Mouse (Mus musculus) MEL (cell line): ENCODE measurements around the gene Nadk. TPM values are rescaled to one million over a fixed set of nuclear protein-coding genes. Genes with fewer than 3 reads are reported as not detected.
A peak's percentile ranks its signal among the peaks of the same experiment; 100 is the strongest.

Experiments used
- DNase-seq: peaks from one replicate; pipeline ENCODE4 v3.0.0; 2011; ENCODE audit warnings: low read depth, low spot score
- H3K27ac ChIP-seq: 2 replicates; pipeline ENCODE4 v1.5.1; 2012; ENCODE audit warnings: low read depth, mild to moderate bottlenecking, control low read depth, low read length, moderate library complexity; ENCODE audit not compliant: control insufficient read depth
- H3K27me3 ChIP-seq, 2 experiments: fragments of 150-350 bp in 1 of 2; sonication (generic) in 1 of 2; 2 replicates each; pipeline ENCODE4 v1.6.1; 2012; ENCODE audit warnings: low read length in 2 of 2, mild to moderate bottlenecking in 2 of 2, improper control_type of control experiment in 1 of 2, moderate library complexity in 1 of 2; ENCODE audit not compliant: insufficient read depth in 2 of 2, control insufficient read depth in 1 of 2
- H3K36me3 ChIP-seq, 2 experiments: 2 replicates each; pipeline ENCODE4 v1.6.1; 2012 to 2014; ENCODE audit warnings: low read length in 2 of 2, improper control_type of control experiment in 1 of 2, inconsistent platforms in 1 of 2, mild to moderate bottlenecking in 1 of 2; ENCODE audit not compliant: insufficient read depth in 2 of 2, control insufficient read depth in 1 of 2
- H3K4me1 ChIP-seq, 2 experiments: fragments of 150-350 bp in 1 of 2; sonication (generic) in 1 of 2; 2 replicates each; pipeline ENCODE4 v1.6.1; 2012; ENCODE audit warnings: low read length in 2 of 2, improper control_type of control experiment in 1 of 2, mild to moderate bottlenecking in 1 of 2; ENCODE audit not compliant: insufficient read depth in 2 of 2, control insufficient read depth in 1 of 2
- H3K4me3 ChIP-seq, 2 experiments: fragments of 150-350 bp in 1 of 2; sonication (generic) in 1 of 2; 2 replicates each; pipeline ENCODE4 v1.5.1; 2012; ENCODE audit warnings: low read depth in 2 of 2, low read length in 2 of 2, mild to moderate bottlenecking in 2 of 2, moderate library complexity in 2 of 2, control low read depth in 1 of 2, improper control_type of control experiment in 1 of 2; ENCODE audit not compliant: control insufficient read depth in 1 of 2, insufficient read depth in 1 of 2
- H3K79me2 ChIP-seq: 2 replicates; pipeline ENCODE4 v1.6.1; 2012; ENCODE audit warnings: mild to moderate bottlenecking, low read length, moderate library complexity; ENCODE audit not compliant: control insufficient read depth, poor library complexity, insufficient read depth
- H3K9ac ChIP-seq: 2 replicates; pipeline ENCODE4 v1.6.1; 2012; ENCODE audit warnings: low read depth, mild to moderate bottlenecking, control low read depth, low read length, moderate library complexity; ENCODE audit not compliant: control insufficient read depth, poor library complexity, severe bottlenecking
- H3K9me3 ChIP-seq: fragments of 150-350 bp; sonication (generic); replicated peaks from 2 replicates; pipeline ENCODE4 v1.6.1; 2012; ENCODE audit warnings: mild to moderate bottlenecking, low read length, improper control_type of control experiment, moderate library complexity; ENCODE audit not compliant: insufficient read depth
- E2F4 ChIP-seq: IDR thresholded peaks from 2 replicates; pipeline ENCODE4 v1.6.1; 2011; ENCODE audit warnings: low read depth, low read length, improper control_type of control experiment, borderline replicate concordance
- ELF1 ChIP-seq: IDR thresholded peaks from 2 replicates; pipeline ENCODE4 v1.6.1; 2014; ENCODE audit warnings: low read depth, mild to moderate bottlenecking, inconsistent platforms, low read length, improper control_type of control experiment, moderate library complexity
- EP300 ChIP-seq, 2 experiments: IDR thresholded peaks; 2 replicates each; pipeline ENCODE4 v1.6.1; 2011; ENCODE audit warnings: improper control_type of control experiment in 2 of 2, low read length in 2 of 2, low read depth in 1 of 2, mild to moderate bottlenecking in 1 of 2
- GATA1 ChIP-seq: IDR thresholded peaks from 2 replicates; pipeline ENCODE4 v1.6.1; 2011; ENCODE audit warnings: low read depth, low read length, improper control_type of control experiment
- HCFC1 ChIP-seq: IDR thresholded peaks from 2 replicates; pipeline ENCODE4 v1.6.1; 2012; ENCODE audit warnings: low read depth, mild to moderate bottlenecking, inconsistent platforms, low read length, improper control_type of control experiment, moderate library complexity
- JUND ChIP-seq: IDR thresholded peaks from 2 replicates; pipeline ENCODE4 v1.6.1; 2011; ENCODE audit warnings: low read depth, mild to moderate bottlenecking, improper control_type of control experiment, low read length
- KAT2A ChIP-seq: conservative IDR thresholded peaks from 2 replicates; pipeline ENCODE4 v1.6.1; 2012; ENCODE audit warnings: low read depth, low read length, improper control_type of control experiment, inconsistent platforms
- MAFK ChIP-seq: IDR thresholded peaks from 2 replicates; pipeline ENCODE4 v1.6.1; 2011; ENCODE audit warnings: low read depth, mild to moderate bottlenecking, low read length, improper control_type of control experiment, borderline replicate concordance
- MAX ChIP-seq: IDR thresholded peaks from 2 replicates; pipeline ENCODE4 v1.6.1; 2011; ENCODE audit warnings: low read length, improper control_type of control experiment
- MAZ ChIP-seq: IDR thresholded peaks from 2 replicates; pipeline ENCODE4 v1.6.1; 2012; ENCODE audit warnings: low read depth, mild to moderate bottlenecking, inconsistent platforms, low read length, improper control_type of control experiment
- MEF2A ChIP-seq: IDR thresholded peaks from 2 replicates; pipeline ENCODE4 v1.6.1; 2014; ENCODE audit warnings: low read depth, mild to moderate bottlenecking, inconsistent platforms, low read length, improper control_type of control experiment; ENCODE audit not compliant: poor library complexity, insufficient replicate concordance, severe bottlenecking; ENCODE audit errors: extremely low read depth
- MXI1 ChIP-seq: IDR thresholded peaks from 2 replicates; pipeline ENCODE4 v1.6.1; 2011; ENCODE audit warnings: mild to moderate bottlenecking, low read depth, low read length, improper control_type of control experiment
- MYB ChIP-seq: IDR thresholded peaks from 2 replicates; pipeline ENCODE4 v1.6.1; 2011; ENCODE audit warnings: mild to moderate bottlenecking, low read depth, low read length, improper control_type of control experiment
- MYC ChIP-seq: IDR thresholded peaks from 2 replicates; pipeline ENCODE4 v1.6.1; 2011; ENCODE audit warnings: low read depth, mild to moderate bottlenecking, low read length, improper control_type of control experiment, moderate library complexity
- NELFE ChIP-seq: IDR thresholded peaks from 2 replicates; pipeline ENCODE4 v1.6.1; 2011; ENCODE audit warnings: low read depth, low read length, improper control_type of control experiment
- POLR2A ChIP-seq, 2 experiments: IDR thresholded peaks; 2 replicates each; pipeline ENCODE4 v1.6.1; 2011 to 2012; ENCODE audit warnings: low read length in 2 of 2, mild to moderate bottlenecking in 2 of 2, control low read depth in 1 of 2, improper control_type of control experiment in 1 of 2, low read depth in 1 of 2, moderate library complexity in 1 of 2; ENCODE audit not compliant: control insufficient read depth in 1 of 2, insufficient read depth in 1 of 2, poor library complexity in 1 of 2
- RAD21 ChIP-seq: IDR thresholded peaks from 2 replicates; pipeline ENCODE4 v1.6.1; 2011; ENCODE audit warnings: mild to moderate bottlenecking, low read depth, low read length, improper control_type of control experiment
- SIN3A ChIP-seq: IDR thresholded peaks from 2 replicates; pipeline ENCODE4 v1.6.1; 2012; ENCODE audit warnings: low read length, improper control_type of control experiment, inconsistent platforms
- SMC3 ChIP-seq: IDR thresholded peaks from 2 replicates; pipeline ENCODE4 v1.6.1; 2011; ENCODE audit warnings: low read depth, low read length, improper control_type of control experiment
- TAL1 ChIP-seq: IDR thresholded peaks from 2 replicates; pipeline ENCODE4 v1.6.1; 2012; ENCODE audit warnings: mild to moderate bottlenecking, inconsistent platforms, low read length, moderate library complexity, mixed read lengths
- TBP ChIP-seq: IDR thresholded peaks from 2 replicates; pipeline ENCODE4 v1.8.0; 2011; ENCODE audit warnings: low read depth, low read length, improper control_type of control experiment
- USF1 ChIP-seq: IDR thresholded peaks from 2 replicates; pipeline ENCODE4 v1.6.1; 2014; ENCODE audit warnings: low read depth, mild to moderate bottlenecking, inconsistent platforms, low read length, improper control_type of control experiment, moderate library complexity
- USF2 ChIP-seq, 2 experiments: IDR thresholded peaks; 2 replicates each; pipeline ENCODE4 v1.6.1; 2011 to 2012; ENCODE audit warnings: improper control_type of control experiment in 2 of 2, low read length in 2 of 2, borderline replicate concordance in 1 of 2, inconsistent platforms in 1 of 2, low read depth in 1 of 2, mild to moderate bottlenecking in 1 of 2; ENCODE audit not compliant: insufficient read depth in 1 of 2
- ZC3H11A ChIP-seq: IDR thresholded peaks from 2 replicates; pipeline ENCODE4 v1.6.1; 2012; ENCODE audit warnings: low read depth, mild to moderate bottlenecking, inconsistent platforms, low read length, improper control_type of control experiment
- ZKSCAN1 ChIP-seq: IDR thresholded peaks from 2 replicates; pipeline ENCODE4 v1.6.1; 2012; ENCODE audit warnings: low read depth, mild to moderate bottlenecking, inconsistent platforms, low read length, improper control_type of control experiment, moderate library complexity
- ZMIZ1 ChIP-seq: IDR thresholded peaks from 2 replicates; pipeline ENCODE4 v1.6.1; 2012; ENCODE audit warnings: low read depth, mild to moderate bottlenecking, inconsistent platforms, low read length, improper control_type of control experiment, moderate library complexity
- ZNF384 ChIP-seq: IDR thresholded peaks from 2 replicates; pipeline ENCODE4 v1.6.1; 2012; ENCODE audit warnings: low read depth, mild to moderate bottlenecking, inconsistent platforms, low read length, improper control_type of control experiment
- polyA plus RNA-seq, 2 experiments: library from polyadenylated mRNA; stranded (reverse) in 1 of 2; unstranded in 1 of 2; fragments of >175 nt in 1 of 2; fragments of >200 nt in 1 of 2; gene quantifications; 2 replicates each; pipeline versions ENCODE4 v1.2.1 to v1.2.4; 2012; ENCODE audit warnings: low replicate concordance in 2 of 2, low read depth in 1 of 2; ENCODE audit not compliant: insufficient read length in 2 of 2, insufficient read depth in 1 of 2, missing spikeins in 1 of 2
- total RNA-seq: library from RNA; depleted of rRNA; stranded (reverse); fragments of 300-350 nt; gene quantifications from 2 replicates; pipeline ENCODE4 v1.2.3, GENCODE M21; 2012

Gene Nadk
- total and polyA plus RNA-seq, 3 experiments = 53.2 to 258 (median 151) TPM

GRCm38 (mm10) chr4:155601091-155601996 lies 39.2 kb downstream of the Nadk start, which contains the start of gene Slc35e2 (continued):
- TF ChIP-seq E2F4 (no peak), MAX (peak; percentile 64; the same call in 1 of the 2 replicates), TAL1 (no peak), HCFC1 (peak; percentile 83), MYC (no peak; the same call in 1 of the 2 replicates)
- TF ChIP-seq, all 39 proteins: peak for 17

DNA sequence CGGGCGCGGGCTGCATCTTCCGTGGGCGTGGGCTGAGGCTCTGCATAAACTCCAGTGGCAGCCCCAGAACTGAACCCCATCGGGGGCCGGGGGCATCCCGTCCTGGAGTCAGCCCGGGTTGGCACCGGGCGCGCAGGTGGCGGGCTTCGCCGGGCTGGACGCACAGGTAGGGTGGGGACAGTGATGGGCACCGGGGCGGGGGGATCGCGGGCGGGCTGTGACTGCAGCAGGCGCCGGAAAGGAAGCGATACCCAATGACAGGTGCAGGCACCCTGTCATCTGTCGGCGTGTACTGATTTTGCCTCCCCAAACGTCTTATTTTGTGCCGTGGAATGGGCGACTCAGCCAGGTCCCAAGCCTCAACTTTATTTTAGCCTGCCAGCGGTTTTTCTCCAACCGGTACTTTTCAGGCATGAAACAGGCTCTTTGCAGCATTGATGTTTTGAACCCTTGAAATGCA lies 39.8 kb downstream of the Nadk start:
- peak overlapping the region; percentile 81 to 92 for H3K4me3 ChIP-seq
- H3K36me3 ChIP-seq = peaks cover 0 to 31% of the 10 kb centered on the region in 2 experiments; a peak in 2 of 4 replicates
- peaks cover 9% of the 10 kb centered on the region for H3K79me2 ChIP-seq
- no peak for DNase-seq
- peaks cover 17 to 19% of the 10 kb centered on the region in 2 experiments for H3K4me1 ChIP-seq
- H3K9ac ChIP-seq = peak overlapping the region; percentile 86
- peak; percentile 4; the same call in 1 of the 2 replicates for TF ChIP-seq MAZ
- peak; percentile 55 for TF ChIP-seq MXI1
- TF ChIP-seq GATA1 = no peak
- TF ChIP-seq TBP = no peak
- no peak for TF ChIP-seq JUND
- TF ChIP-seq ZNF384 = no peak
- TF ChIP-seq USF2 (IDR thresholded peaks at IDR 0.05; ENCODE audit: borderline replicate concordance in 1 of 2, insufficient read depth in 1 of 2, low read depth in 1 of 2, low read length in 2 of 2) = no peak
- peak overlapping the region; percentile 97 for H3K27ac ChIP-seq
- no peaks in the 10 kb centered on the region for H3K27me3 ChIP-seq
- no peaks in the 10 kb centered on the region for H3K9me3 ChIP-seq

GRCm38 (mm10) chr4:155602753-155603152 lies 40.6 kb downstream of the Nadk start:
- H3K27ac ChIP-seq = peak overlapping the region; percentile 7
- peaks cover 9% of the 10 kb centered on the region for H3K79me2 ChIP-seq
- H3K4me1 ChIP-seq = peaks cover 11 to 14% of the 10 kb centered on the region in 2 experiments; a peak in 3 of 4 replicates
- no peaks in the 10 kb centered on the region for H3K9me3 ChIP-seq
- H3K9ac ChIP-seq = peak overlapping the region; percentile 86
- DNase-seq = peak; percentile 33
- H3K36me3 ChIP-seq = peaks cover 0 to 26% of the 10 kb centered on the region in 2 experiments; a peak in 2 of 4 replicates
- H3K27me3 ChIP-seq = no peaks in the 10 kb centered on the region
- peak overlapping the region; percentile 81 to 92 for H3K4me3 ChIP-seq
- no peak for TF ChIP-seq MAFK
- no peak for TF ChIP-seq E2F4
- no peak for TF ChIP-seq SMC3
- no peak for TF ChIP-seq MAX
- TF ChIP-seq EP300 (IDR thresholded peaks at IDR 0.05; ENCODE audit: low read depth in 1 of 2, low read length in 2 of 2) = peak; percentile 9 to 73; a peak in 2 of 4 replicates
- no peak for TF ChIP-seq MYC
- TF ChIP-seq ZKSCAN1 = no peak
- TF ChIP-seq MEF2A = no peak
- no peak for TF ChIP-seq RAD21
- no peak for TF ChIP-seq USF1
- TF ChIP-seq ELF1 = no peak
- no peak for TF ChIP-seq NELFE
- TF ChIP-seq MAZ = no peak
- peak; percentile 66 for TF ChIP-seq GATA1
- no peak for TF ChIP-seq KAT2A
- no peak for TF ChIP-seq HCFC1
- no peak for TF ChIP-seq SIN3A
- TF ChIP-seq ZMIZ1 = no peak
- no peak for TF ChIP-seq MYB
- TF ChIP-seq ZC3H11A = no peak
- no peak for TF ChIP-seq POLR2A (IDR thresholded peaks at IDR 0.05; ENCODE audit: control insufficient read depth in 1 of 2, insufficient read depth in 1 of 2, low read depth in 1 of 2, low read length in 2 of 2, poor library complexity in 1 of 2)
